Mouse (Mus musculus) central nervous system, embryonic 11.5 days (tissue): ENCODE results near the gene Cpt2. TPM values are rescaled to one million over a fixed set of nuclear protein-coding genes. Genes with fewer than 3 reads are reported as not detected.

Source experiments
- polyA plus RNA-seq: library from polyadenylated mRNA; depleted of rRNA; stranded (reverse); fragments of >200 nt; gene quantifications from 2 replicates; pipeline ENCODE4 v1.2.3, GENCODE M21; 2012; rRNA removed

Cpt2 gene
- polyA plus RNA-seq, result 21.6 and 24.9 TPM in 2 replicates

GRCm38 (mm10) chr4:107923145-107923802, at the start of gene Cpt2:
Cpt2 (minus strand) TSS chr4:107923610.

GRCm38 (mm10) chr4:107967966-107968682, 44.7 kb upstream of the Cpt2 start, which contains the start of gene Slc1a7:
Slc1a7 (plus strand) TSS chr4:107968332.

GRCm38 (mm10) chr4:107889731-107890432, 33.5 kb downstream of the Cpt2 start, which contains the start of gene 0610037L13Rik:
0610037L13Rik (plus strand) TSS chr4:107889813.

GRCm38 (mm10) chr4:107879254-107880050, 44.0 kb downstream of the Cpt2 start, which contains the start of gene Magoh:
Magoh (plus strand) TSS chr4:107879755.

Other genes starting within 250 kb of the Cpt2 start
- 15.2 and 15.5 TPM in 2 replicates for gene Dmrtb1, start 239.4 kb downstream of the Cpt2 start, polyA plus RNA-seq
- 37.7 and 74.5 TPM in 2 replicates for gene Lrp8, start 121.3 kb downstream of the Cpt2 start, polyA plus RNA-seq
- 235 and 322 TPM in 2 replicates for gene Magoh, start 43.9 kb downstream of the Cpt2 start, polyA plus RNA-seq
- gene 0610037L13Rik, start 33.8 kb downstream of the Cpt2 start, polyA plus RNA-seq, result 148 and 152 TPM in 2 replicates
- 0.05 TPM in 1 of 2 replicates, not detected in the other for gene Slc1a7, start 44.7 kb upstream of the Cpt2 start, polyA plus RNA-seq
- 2.1 and 3.1 TPM in 2 replicates for gene Podn, start 172.8 kb upstream of the Cpt2 start, polyA plus RNA-seq
- 157 and 327 TPM in 2 replicates for gene Scp2, start 221.4 kb upstream of the Cpt2 start, polyA plus RNA-seq
- gene Echdc2, start 241.8 kb upstream of the Cpt2 start, polyA plus RNA-seq, result 23.3 and 29.7 TPM in 2 replicates